Mouse (Mus musculus) right cerebral cortex, postnatal 4 days (tissue): ENCODE measurements around the gene Arl5a.

Experiments
- DNase-seq: peaks from one replicate; pipeline ENCODE4 v3.0.0-alpha.2; 2022

Gene Arl5a

GRCm38 (mm10) chr2:52359722-52360121 is 65.0 kb downstream of the Arl5a start:
- DNase-seq, result no peak

DNA sequence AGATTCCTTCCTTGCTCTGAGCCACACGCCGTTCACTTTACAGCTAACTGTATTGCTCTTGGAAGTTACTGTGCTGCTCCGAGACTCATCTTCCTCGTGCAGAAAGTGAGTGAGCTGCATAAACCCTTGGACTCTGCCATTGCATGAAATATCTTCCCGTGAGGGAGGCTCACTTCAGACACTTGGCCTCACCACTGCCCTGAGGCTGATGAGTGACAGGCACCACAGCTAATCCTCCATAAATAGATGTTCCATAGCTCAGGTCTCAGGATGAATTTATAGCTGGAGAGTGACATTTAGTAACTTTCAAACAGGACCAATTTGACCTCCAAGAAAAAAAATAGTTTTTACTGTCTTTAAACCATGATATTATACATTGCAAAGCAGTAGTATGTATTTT is 66.5 kb downstream of the Arl5a start:
- DNase-seq, result no peak

DNA sequence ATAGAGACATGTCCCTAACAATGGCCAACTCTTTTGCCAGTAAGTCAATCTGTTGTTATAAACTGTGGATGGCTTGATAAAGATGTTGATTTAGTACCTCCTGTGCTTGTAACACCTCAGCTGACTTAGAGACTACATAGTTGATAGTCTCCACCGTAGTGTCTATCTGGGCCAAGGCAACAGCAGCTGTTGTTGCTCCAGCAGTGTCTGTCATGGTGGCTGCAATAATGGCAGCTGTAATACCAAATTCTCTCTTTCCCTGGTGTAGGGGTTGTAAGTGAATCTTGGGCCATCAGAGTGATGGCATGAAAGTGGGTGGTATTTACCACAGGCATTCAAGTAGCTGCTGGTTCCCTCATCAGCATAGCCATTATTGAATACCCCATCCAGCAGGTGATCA is 73.7 kb downstream of the Arl5a start:
- no peak for DNase-seq
